Mouse (Mus musculus) ZHBTc4 (cell line): ENCODE data around the gene Nos1ap.

Experiments
- DNase-seq: peaks from one replicate; pipeline ENCODE4 v3.0.0-alpha.2; 2011; ENCODE audit warnings: low read depth, low spot score

Nos1ap gene

GRCm38 (mm10) chr1:170589219-170590040 lies at the start of gene Nos1ap:
Nos1ap (minus strand) TSS chr1:170589861.
- peak; percentile 72 for DNase-seq

- DNase-seq, result no peak
Observed at GRCm38 (mm10) chr1:170638941-170639340, 49.3 kb upstream of the Nos1ap start.

GRCm38 (mm10) chr1:170632856-170633255 lies 43.2 kb upstream of the Nos1ap start:
- no peak for DNase-seq

- peak; percentile 85 for DNase-seq
Observed at GRCm38 (mm10) chr1:170632385-170632784, 42.7 kb upstream of the Nos1ap start.

GRCm38 (mm10) chr1:170631571-170631970 lies 41.9 kb upstream of the Nos1ap start:
- DNase-seq, result no peak

GRCm38 (mm10) chr1:170630489-170630888 lies 40.8 kb upstream of the Nos1ap start:
- DNase-seq, result no peak

GRCm38 (mm10) chr1:170623432-170623831 lies 33.8 kb upstream of the Nos1ap start:
- DNase-seq, result no peak

GRCm38 (mm10) chr1:170622934-170623333 lies 33.3 kb upstream of the Nos1ap start:
- no peak for DNase-seq

- DNase-seq, result no peak
Observed at GRCm38 (mm10) chr1:170619686-170620374, 30.2 kb upstream of the Nos1ap start.

- DNase-seq, result peak; percentile 69
Observed at GRCm38 (mm10) chr1:170612968-170613872, 23.6 kb upstream of the Nos1ap start.

GRCm38 (mm10) chr1:170611631-170612030 lies 22.0 kb upstream of the Nos1ap start:
- no peak for DNase-seq

GRCm38 (mm10) chr1:170610695-170611094 lies 21.0 kb upstream of the Nos1ap start:
- DNase-seq, result no peak

- no peak for DNase-seq
Observed at GRCm38 (mm10) chr1:170610289-170610688, 20.6 kb upstream of the Nos1ap start.

- no peak for DNase-seq
Observed at GRCm38 (mm10) chr1:170609872-170610271, 20.2 kb upstream of the Nos1ap start.

- no peak for DNase-seq
Observed at GRCm38 (mm10) chr1:170608461-170609071, 18.9 kb upstream of the Nos1ap start.

GRCm38 (mm10) chr1:170607231-170607917 lies 17.7 kb upstream of the Nos1ap start:
- DNase-seq, result no peak

- DNase-seq, result no peak
Observed at GRCm38 (mm10) chr1:170605228-170606001, 15.8 kb upstream of the Nos1ap start.

- DNase-seq, result no peak
Observed at GRCm38 (mm10) chr1:170594575-170594974, 4.9 kb upstream of the Nos1ap start.

- peak; percentile 7 for DNase-seq
Observed at GRCm38 (mm10) chr1:170590531-170590930, 870 bp upstream of the Nos1ap start.

GRCm38 (mm10) chr1:170590041-170590360 lies 340 bp upstream of the Nos1ap start:
- no peak for DNase-seq
